Mouse (Mus musculus) erythroblast, embryonic 14.5 days (primary cell): ENCODE data around the gene Thrap3.

Source experiments
- GATA1 ChIP-seq: IDR thresholded peaks from 2 replicates; pipeline ENCODE4 v1.6.1; 2012; ENCODE audit warnings: low read length, inconsistent platforms, mixed read lengths
- TAL1 ChIP-seq: IDR thresholded peaks from 3 replicates; pipeline ENCODE4 v1.6.1; 2012; ENCODE audit warnings: low read length, inconsistent platforms, mixed read lengths

- TF ChIP-seq TAL1, result no peak
- TF ChIP-seq GATA1, result no peak
Measured at GRCm38 (mm10) chr4:126157562-126157961, 45.0 kb downstream of the Thrap3 start.
